Mouse (Mus musculus) large intestine, adult 2 months (tissue): ENCODE measurements around the gene 1700067K01Rik. TPM values are rescaled to one million over a fixed set of nuclear protein-coding genes. Genes with fewer than 3 reads are reported as not detected.

ENCODE experiments used
- DNase-seq: peaks from one replicate; pipeline ENCODE4 v3.0.0-alpha.2; 2012; ENCODE audit warnings: low read depth, low spot score
- WGBS: fragments of 180-500 bp; shearing (Covaris S2); methylation state at CpG from one replicate; pipeline ENCODE4 v1.1.7; 2018; 5-methylcytosine and 5-hydroxymethylcytosine counted together
- polyA plus RNA-seq: library from polyadenylated mRNA; depleted of rRNA; stranded (reverse); fragments of >200 nt; gene quantifications from 2 replicates; pipeline ENCODE4 v1.2.3, GENCODE M21; 2012

Gene 1700067K01Rik
- polyA plus RNA-seq, 1 experiment = 0.27 TPM

- WGBS = 58% methylated on average over 7 of the region's 7 CpGs
Measured at GRCm38 (mm10) chr8:84008362-84008761, 7.1 kb downstream of the 1700067K01Rik start.

GRCm38 (mm10) chr8:84009876-84010275 is 8.6 kb downstream of the 1700067K01Rik start:
- DNase-seq = no peak
- under 1% methylated on average over 11 of the region's 11 CpGs for WGBS

More at GRCm38 (mm10) chr8:84008362-84008761, 7.1 kb downstream of the 1700067K01Rik start:
- DNase-seq = no peak

GRCm38 (mm10) chr8:84010625-84011611 is 9.6 kb downstream of the 1700067K01Rik start:
- DNase-seq = no peak
- 2% methylated on average over 83 of the region's 83 CpGs for WGBS

GRCm38 (mm10) chr8:84011705-84012498 is 10.6 kb downstream of the 1700067K01Rik start, which contains the start of gene 2210011C24Rik:
Gene 2210011C24Rik, minus strand, starts transcription at chr8:84012171.
- 3% methylated on average over 45 of the region's 45 CpGs for WGBS
- no peak for DNase-seq

GRCm38 (mm10) chr8:84012499-84013165 is 11.3 kb downstream of the 1700067K01Rik start:
- DNase-seq = no peak
- WGBS = 38% methylated on average over 35 of the region's 35 CpGs

GRCm38 (mm10) chr8:84015833-84016232 is 14.5 kb downstream of the 1700067K01Rik start:
- DNase-seq = no peak
- 94% methylated on average over 5 of the region's 5 CpGs for WGBS

- 51% methylated on average over 9 of the region's 9 CpGs for WGBS
Measured at GRCm38 (mm10) chr8:84019738-84020137, 18.4 kb downstream of the 1700067K01Rik start.

GRCm38 (mm10) chr8:84021096-84021495 is 19.8 kb downstream of the 1700067K01Rik start, which contains the start of gene Palm3:
Gene Palm3, plus strand, starts transcription at chr8:84021471.
- 20% methylated on average over 18 of the region's 18 CpGs for WGBS
- no peak for DNase-seq

More at GRCm38 (mm10) chr8:84019738-84020137, 18.4 kb downstream of the 1700067K01Rik start:
- DNase-seq = no peak

GRCm38 (mm10) chr8:84021569-84021968 is 20.3 kb downstream of the 1700067K01Rik start:
- 41% methylated on average over 12 of the region's 12 CpGs for WGBS
- DNase-seq = no peak

- 4% methylated on average over 5 of the region's 5 CpGs for whole genome bisulfite sequencing
- no peak for DNase-seq
Measured at GRCm38 (mm10) chr8:84023085-84023484, 21.8 kb downstream of the 1700067K01Rik start.

GRCm38 (mm10) chr8:84023631-84024030 is 22.3 kb downstream of the 1700067K01Rik start:
- 27% methylated on average over 1 of the region's 1 CpGs for WGBS
- DNase-seq = no peak

- no peak for DNase-seq
- 23% methylated on average over 10 of the region's 10 CpGs for WGBS
Measured at GRCm38 (mm10) chr8:84024171-84024570, 22.9 kb downstream of the 1700067K01Rik start.

GRCm38 (mm10) chr8:84025863-84026262 is 24.6 kb downstream of the 1700067K01Rik start:
- no peak for DNase-seq
- WGBS = 4% methylated on average over 41 of the region's 41 CpGs

- no peak for DNase-seq
- 14% methylated on average over 10 of the region's 10 CpGs for WGBS
Measured at GRCm38 (mm10) chr8:84027449-84027848, 26.1 kb downstream of the 1700067K01Rik start.

- 94% methylated on average over 5 of the region's 5 CpGs for WGBS
- DNase-seq = no peak
Measured at GRCm38 (mm10) chr8:84029272-84029671, 28.0 kb downstream of the 1700067K01Rik start.

- WGBS = 67% methylated on average over 4 of the region's 4 CpGs
- no peak for DNase-seq
Measured at GRCm38 (mm10) chr8:84032777-84033176, 31.5 kb downstream of the 1700067K01Rik start.

- 61% methylated on average over 5 of the region's 5 CpGs for WGBS
- DNase-seq = no peak
Measured at GRCm38 (mm10) chr8:84038015-84038414, 36.7 kb downstream of the 1700067K01Rik start.

GRCm38 (mm10) chr8:84039050-84039449 is 37.7 kb downstream of the 1700067K01Rik start:
- DNase-seq = peak; percentile 33

More at GRCm38 (mm10) chr8:84039050-84039449, 37.7 kb downstream of the 1700067K01Rik start:
- 5% methylated on average over 5 of the region's 5 CpGs for WGBS
